Mouse (Mus musculus): ENCODE measurements around the gene Rpgrip1. TPM values are rescaled to one million over a fixed set of nuclear protein-coding genes. Genes with fewer than 3 reads are reported as not detected.
"Not testable (repeated sequence)": the region's sequence is repeated elsewhere in the genome, so short reads cannot be mapped to it uniquely, and the experiment has no call there.

Gene Rpgrip1
- polyA plus RNA-seq (2012; ENCODE audit: insufficient read depth, insufficient read length, missing spikeins) = 1.7 and 3.4 TPM in 2 replicates

DNA sequence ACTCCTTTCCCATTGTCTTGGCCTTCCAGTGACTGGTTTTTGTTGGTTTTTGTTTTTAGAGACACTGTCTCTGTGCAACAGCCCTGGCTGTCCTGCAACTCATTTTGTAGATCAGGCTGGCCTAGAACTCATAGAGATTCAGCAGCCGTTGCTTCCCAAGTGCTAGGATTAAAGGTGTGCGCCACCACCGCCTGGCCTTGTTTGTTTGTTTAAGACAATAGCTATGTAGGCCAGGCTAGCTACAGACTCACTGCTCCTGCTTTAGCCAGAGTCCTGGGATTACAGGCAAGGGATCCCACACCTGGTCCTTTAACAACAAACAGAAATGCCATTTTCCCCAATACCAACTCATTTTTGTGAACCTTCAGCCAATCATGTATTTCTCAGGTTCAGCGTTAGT lies at the start of gene Rpgrip1:
Rpgrip1 (plus strand) TSS at position 359 of the 400 bp plus-strand sequence.
- H3K4me1 ChIP-seq (ENCODE audit: control insufficient read depth, insufficient read depth, low read length) = peaks cover 21% of the 10 kb centered on the region
- TF ChIP-seq CTCF (IDR thresholded peaks at IDR 0.05; ENCODE audit: low read depth, low read length) (no peak), POLR2A (IDR thresholded peaks at IDR 0.05; ENCODE audit: borderline replicate concordance, low read depth, low read length) (no peak)
- no peak within 1 kb of the TSS for H3K27ac ChIP-seq (ENCODE audit: insufficient read depth, low read depth, low read length)
- no peak within 1 kb of the TSS for H3K4me3 ChIP-seq (ENCODE audit: insufficient read depth, low read length)

DNA sequence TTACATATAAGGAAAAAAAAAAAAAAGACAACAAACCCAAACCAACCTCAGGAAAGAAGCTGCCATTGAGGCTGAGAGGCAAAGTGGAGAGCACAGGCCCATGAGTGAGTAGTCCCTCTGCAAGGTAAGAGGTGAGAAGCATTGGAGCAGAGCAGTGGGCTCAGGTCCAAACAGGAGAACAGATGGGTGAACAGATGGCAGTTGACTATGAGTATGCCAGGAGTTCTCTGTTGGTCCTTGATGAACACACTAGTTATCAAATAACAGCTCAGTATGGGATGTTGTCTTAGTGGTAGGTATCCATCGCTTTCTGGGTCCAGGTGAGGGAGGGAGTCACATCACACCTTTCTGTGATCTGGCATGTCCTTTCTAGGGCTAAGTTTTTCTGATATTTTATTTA lies 49.7 kb upstream of the Rpgrip1 start:
- no peak overlapping the region for H3K4me3 ChIP-seq (ENCODE audit: insufficient read depth, low read length)
- no peaks in the 10 kb centered on the region for H3K4me1 ChIP-seq (ENCODE audit: control insufficient read depth, insufficient read depth, low read length)
- no peak for TF ChIP-seq POLR2A (IDR thresholded peaks at IDR 0.05; ENCODE audit: borderline replicate concordance, low read depth, low read length)
- TF ChIP-seq CTCF (IDR thresholded peaks at IDR 0.05; ENCODE audit: low read depth, low read length) = no peak
- H3K27ac ChIP-seq (ENCODE audit: insufficient read depth, low read depth, low read length) = no peak overlapping the region

DNA sequence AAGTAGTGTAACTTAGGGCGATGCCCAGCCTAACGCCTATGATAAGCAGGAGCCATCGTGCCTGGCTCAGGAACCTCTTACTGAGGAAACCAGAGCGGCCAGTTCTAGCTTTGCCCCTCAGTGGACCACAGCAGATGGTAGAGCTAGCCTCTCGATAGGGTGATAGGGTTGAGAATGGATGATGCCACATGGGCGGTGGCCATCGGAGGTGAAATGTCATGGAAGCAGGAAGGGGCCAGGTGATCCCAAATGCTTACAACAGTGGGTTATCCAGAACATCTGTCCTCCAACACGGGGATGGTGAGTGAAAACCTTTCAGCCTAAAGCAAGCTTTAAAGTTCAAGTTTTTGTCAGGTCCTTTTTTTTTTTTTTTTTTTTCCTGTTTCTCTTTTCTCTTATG lies 48.7 kb upstream of the Rpgrip1 start:
- H3K4me1 ChIP-seq (ENCODE audit: control insufficient read depth, insufficient read depth, low read length) = no peaks in the 10 kb centered on the region
- H3K4me3 ChIP-seq (ENCODE audit: insufficient read depth, low read length) = no peak overlapping the region
- no peak overlapping the region for H3K27ac ChIP-seq (ENCODE audit: insufficient read depth, low read depth, low read length)
- TF ChIP-seq POLR2A (IDR thresholded peaks at IDR 0.05; ENCODE audit: borderline replicate concordance, low read depth, low read length) (no peak), CTCF (IDR thresholded peaks at IDR 0.05; ENCODE audit: low read depth, low read length) (no peak)

DNA sequence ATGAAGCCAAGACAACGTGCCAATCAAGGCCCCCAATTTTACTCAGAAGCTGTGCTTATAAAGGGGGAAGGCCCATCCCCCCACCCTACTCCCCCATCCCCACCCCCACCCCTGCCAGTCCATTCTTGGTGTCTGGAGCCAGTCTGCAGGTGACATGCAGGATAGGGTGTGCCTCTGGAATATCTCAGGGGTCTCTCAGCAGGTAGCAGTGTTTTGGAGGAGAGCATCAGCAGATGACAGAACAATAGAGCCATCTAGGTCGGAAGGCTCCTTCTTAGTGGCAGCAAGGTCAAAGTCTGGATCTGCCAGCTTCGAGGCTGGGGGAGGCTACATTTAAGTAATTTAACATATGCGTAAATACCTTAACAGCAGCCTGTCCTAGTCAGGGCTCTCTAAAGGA lies 44.4 kb upstream of the Rpgrip1 start:
- H3K27ac ChIP-seq (ENCODE audit: insufficient read depth, low read depth, low read length) = no peak overlapping the region
- H3K4me3 ChIP-seq (ENCODE audit: insufficient read depth, low read length) = no peak overlapping the region
- TF ChIP-seq POLR2A (IDR thresholded peaks at IDR 0.05; ENCODE audit: borderline replicate concordance, low read depth, low read length) = no peak
- no peak for TF ChIP-seq CTCF (IDR thresholded peaks at IDR 0.05; ENCODE audit: low read depth, low read length)
- no peaks in the 10 kb centered on the region for H3K4me1 ChIP-seq (ENCODE audit: control insufficient read depth, insufficient read depth, low read length)

DNA sequence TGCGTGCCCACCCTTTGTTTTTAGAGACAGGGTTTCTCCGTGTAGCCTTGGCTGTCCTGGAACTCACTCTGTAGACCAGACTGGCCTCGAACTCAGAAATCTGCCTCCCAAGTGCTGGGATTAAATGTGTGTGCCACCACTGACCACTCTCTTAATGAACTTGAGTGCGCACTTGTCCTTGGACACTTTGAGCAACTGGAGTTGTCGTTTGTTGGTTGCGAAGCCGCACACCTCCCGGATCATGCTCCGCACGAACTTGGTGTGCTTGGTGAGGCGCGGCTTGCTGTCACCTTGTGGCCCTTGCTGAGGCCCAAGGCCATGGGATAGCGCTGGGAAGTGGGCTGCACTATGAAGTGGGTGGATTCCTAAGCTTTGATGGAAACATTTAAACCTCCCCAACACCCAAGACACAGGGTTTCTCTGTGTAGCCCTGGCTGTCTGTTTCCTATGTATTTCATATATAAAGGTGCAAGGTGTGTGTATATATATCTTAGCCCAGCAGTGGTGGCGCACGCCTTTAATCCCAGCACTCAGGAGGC lies 38.8 kb upstream of the Rpgrip1 start:
- Histone ChIP-seq H3K4me3 (ENCODE audit: insufficient read depth, low read length) (no peak overlapping the region), H3K4me1 (ENCODE audit: control insufficient read depth, insufficient read depth, low read length) (no peaks in the 10 kb centered on the region), H3K27ac (ENCODE audit: insufficient read depth, low read depth, low read length) (no peak overlapping the region)
- no peak for TF ChIP-seq POLR2A (IDR thresholded peaks at IDR 0.05; ENCODE audit: borderline replicate concordance, low read depth, low read length)
- TF ChIP-seq CTCF (IDR thresholded peaks at IDR 0.05; ENCODE audit: low read depth, low read length) = no peak

- TF ChIP-seq CTCF (IDR thresholded peaks at IDR 0.05; ENCODE audit: low read depth, low read length) = no peak
- TF ChIP-seq POLR2A (IDR thresholded peaks at IDR 0.05; ENCODE audit: borderline replicate concordance, low read depth, low read length) = no peak
Measured at GRCm38 (mm10) chr14:52083083-52083482, 27.4 kb upstream of the Rpgrip1 start.

DNA sequence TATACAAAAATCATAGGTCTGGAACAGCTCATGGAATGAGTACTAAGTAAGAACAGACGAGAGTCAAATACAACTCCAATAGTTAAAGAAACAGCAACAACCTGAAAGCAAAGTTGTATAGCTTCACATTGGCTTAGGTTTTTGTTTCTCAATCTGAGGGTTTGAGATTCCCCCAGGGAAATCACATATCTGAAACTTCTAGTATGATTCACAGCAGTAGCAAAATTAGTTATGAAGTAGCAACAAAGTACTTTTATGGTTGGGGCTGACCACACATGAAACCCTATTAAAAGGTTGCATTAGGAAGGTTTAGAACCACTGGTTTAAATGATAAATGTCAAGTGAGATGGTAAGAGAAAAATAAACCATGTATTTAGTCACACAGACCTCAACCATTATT lies 16.0 kb upstream of the Rpgrip1 start:
- Histone ChIP-seq H3K4me1 (ENCODE audit: control insufficient read depth, insufficient read depth, low read length) (peaks cover 5% of the 10 kb centered on the region), H3K4me3 (ENCODE audit: insufficient read depth, low read length) (no peak overlapping the region), H3K27ac (ENCODE audit: insufficient read depth, low read depth, low read length) (no peak overlapping the region)
- TF ChIP-seq CTCF (IDR thresholded peaks at IDR 0.05; ENCODE audit: low read depth, low read length) = no peak
- TF ChIP-seq POLR2A (IDR thresholded peaks at IDR 0.05; ENCODE audit: borderline replicate concordance, low read depth, low read length) = no peak

More at GRCm38 (mm10) chr14:52083083-52083482, 27.4 kb upstream of the Rpgrip1 start:
- H3K4me1 ChIP-seq (ENCODE audit: control insufficient read depth, insufficient read depth, low read length) = peaks cover 15% of the 10 kb centered on the region
- no peak overlapping the region for H3K4me3 ChIP-seq (ENCODE audit: insufficient read depth, low read length)
- H3K27ac ChIP-seq (ENCODE audit: insufficient read depth, low read depth, low read length) = no peak overlapping the region

DNA sequence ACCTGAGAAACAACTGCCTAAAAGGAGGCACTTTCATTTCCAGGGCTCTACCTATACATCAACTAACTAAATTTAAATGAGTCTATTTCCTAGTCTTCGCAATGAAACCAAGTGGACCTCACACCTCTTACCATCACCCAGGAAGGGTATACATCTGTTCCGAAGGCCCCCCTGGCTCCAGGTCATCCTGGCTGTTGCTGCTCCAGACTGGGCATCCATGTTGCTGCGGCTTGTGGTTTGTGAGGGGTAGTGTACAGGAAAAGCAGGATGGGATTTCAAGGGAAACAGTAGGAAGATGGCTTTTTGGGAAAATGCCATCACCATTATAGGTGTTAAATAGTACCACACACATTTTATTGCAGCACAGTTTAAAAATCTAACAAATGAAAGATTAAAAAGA lies 13.3 kb upstream of the Rpgrip1 start:
- not testable (repeated sequence) for H3K4me3 ChIP-seq (ENCODE audit: insufficient read depth, low read length); H3K27ac ChIP-seq (ENCODE audit: insufficient read depth, low read depth, low read length); H3K4me1 ChIP-seq (ENCODE audit: control insufficient read depth, insufficient read depth, low read length)

DNA sequence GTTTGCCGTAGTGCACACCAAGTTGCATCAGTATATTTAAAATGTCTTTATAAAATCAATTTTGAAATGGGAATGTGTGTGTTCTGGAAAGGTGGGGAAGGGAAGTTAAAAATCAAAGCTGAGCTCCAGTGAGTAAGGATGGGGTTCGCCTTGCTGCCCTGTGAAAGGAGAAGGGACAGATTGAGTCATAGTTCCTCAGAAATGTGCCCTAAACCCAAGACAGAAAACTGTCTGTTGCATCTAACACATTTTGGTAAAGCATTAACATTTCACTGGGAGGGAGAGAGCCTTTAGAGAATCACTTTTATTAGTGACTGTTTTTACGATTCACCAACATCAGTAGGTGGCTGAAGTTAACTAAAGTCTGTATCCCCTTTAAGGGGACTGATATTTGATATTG lies 12.1 kb upstream of the Rpgrip1 start:
- not testable (repeated sequence) for H3K27ac ChIP-seq (ENCODE audit: insufficient read depth, low read depth, low read length); H3K4me3 ChIP-seq (ENCODE audit: insufficient read depth, low read length); H3K4me1 ChIP-seq (ENCODE audit: control insufficient read depth, insufficient read depth, low read length)

DNA sequence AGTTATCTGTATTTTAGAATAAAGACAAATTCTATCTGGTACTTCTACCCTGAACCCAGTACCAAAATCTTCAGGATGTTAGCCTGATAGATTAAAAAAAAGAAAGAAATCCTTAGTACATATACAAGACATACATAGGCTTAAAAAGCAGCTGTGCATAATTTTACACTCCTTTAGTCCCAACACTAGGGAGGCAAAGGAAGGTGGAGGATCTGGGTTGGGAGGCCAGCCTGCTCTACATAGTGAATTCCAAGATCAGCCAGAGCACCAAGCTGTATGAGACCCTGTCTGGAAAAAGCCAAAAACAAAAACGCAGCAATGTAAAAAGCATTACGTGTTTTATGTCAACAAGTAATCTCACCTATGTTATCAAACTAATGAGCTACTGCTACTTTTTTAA lies 10.9 kb upstream of the Rpgrip1 start:
- no peak overlapping the region; the same call in 1 of the 2 replicates for H3K4me3 ChIP-seq (ENCODE audit: insufficient read depth, low read length)
- H3K27ac ChIP-seq (ENCODE audit: insufficient read depth, low read depth, low read length) = no peak overlapping the region
- peaks cover 7% of the 10 kb centered on the region for H3K4me1 ChIP-seq (ENCODE audit: control insufficient read depth, insufficient read depth, low read length)
- TF ChIP-seq POLR2A (IDR thresholded peaks at IDR 0.05; ENCODE audit: borderline replicate concordance, low read depth, low read length) (no peak), CTCF (IDR thresholded peaks at IDR 0.05; ENCODE audit: low read depth, low read length) (no peak)

Data from bone marrow macrophage, adult 2 months (primary cell).